ENCODE assay signal across 8 mouse cellular contexts in genomic region chr11:97659267-97659989, GRCm38 (mm10). TPM values are rescaled to one million over a fixed set of nuclear protein-coding genes. Genes with fewer than 3 reads are reported as not detected.
A peak's percentile ranks its signal among the peaks of the same experiment; 100 is the strongest.
DNase-seq lines count a peak whose midpoint lies in the region; ATAC-seq and TF ChIP-seq lines count a peak whose summit lies in the region.

No protein-coding gene starts in this region.

- WGBS in thymus, adult 2 months = 6% methylated on average over 13 of the region's 13 CpGs
- WGBS in embryonic facial prominence, embryonic 15.5 days = 8% methylated on average over 13 of the region's 13 CpGs
- WGBS in intestine, embryonic 16.5 days = 8% methylated on average over 13 of the region's 13 CpGs
- 10% methylated on average over 13 of the region's 13 CpGs for WGBS in stomach, embryonic 15.5 days

- no peak for TF ChIP-seq CTCF in thymus, adult 2 months (IDR thresholded peaks at IDR 0.05; ENCODE audit: borderline replicate concordance, control insufficient read depth, extremely low read depth, insufficient read depth, low read length, poor library complexity)

- H3K27ac ChIP-seq in thymus, adult 2 months (ENCODE audit: control insufficient read depth, insufficient read depth, low read length) = peak overlapping the region; percentile 71
- H3K27ac ChIP-seq in embryonic facial prominence, embryonic 15.5 days (replicated peaks) = peak overlapping the region; percentile 83
- H3K27ac ChIP-seq in intestine, embryonic 16.5 days (ENCODE audit: low read length) = peak overlapping the region; percentile 90
- H3K27ac ChIP-seq in stomach, embryonic 15.5 days = peak overlapping the region; percentile 86

- H3K27me3 ChIP-seq in thymus, adult 2 months (ENCODE audit: control insufficient read depth, insufficient read depth, low read length) = no peaks in the 10 kb centered on the region
- H3K27me3 ChIP-seq in embryonic facial prominence, embryonic 15.5 days = peaks cover 17% of the 10 kb centered on the region
- H3K27me3 ChIP-seq in intestine, embryonic 16.5 days (replicated peaks; ENCODE audit: control insufficient read depth, insufficient read depth, low read length) = 0 out of 2 replicates have a peak, but pooled peaks cover 4% of the 10 kb centered on the region
- H3K27me3 ChIP-seq in megakaryocyte, embryonic 14.5 days (replicated peaks) = peaks cover 65% of the 10 kb centered on the region
- H3K27me3 ChIP-seq in stomach, embryonic 15.5 days (replicated peaks) = peaks cover 10% of the 10 kb centered on the region; the same call in 1 of the 2 replicates

- ATAC-seq in embryonic facial prominence, embryonic 15.5 days (ENCODE audit: insufficient number of reproducible peaks, low FRiP score, low TSS enrichment, low read depth) = no peak
- ATAC-seq in intestine, embryonic 16.5 days = no peak
- ATAC-seq in stomach, embryonic 15.5 days (ENCODE audit: insufficient read depth, low FRiP score, low read depth) = no peak

- TF ChIP-seq POLR2A in thymus, adult 2 months (IDR thresholded peaks at IDR 0.05; ENCODE audit: control insufficient read depth, extremely low read depth, insufficient read depth, low read length, poor library complexity) = no peak

- H3K4me1 ChIP-seq in thymus, adult 2 months (replicated peaks; ENCODE audit: control insufficient read depth, insufficient read depth, low read length) = peaks cover 38% of the 10 kb centered on the region
- peaks cover 38% of the 10 kb centered on the region for H3K4me1 ChIP-seq in embryonic facial prominence, embryonic 15.5 days
- peaks cover 32% of the 10 kb centered on the region for H3K4me1 ChIP-seq in intestine, embryonic 16.5 days (ENCODE audit: control insufficient read depth, insufficient read depth, low read length)
- H3K4me1 ChIP-seq in megakaryocyte, embryonic 14.5 days = peaks cover 55% of the 10 kb centered on the region
- H3K4me1 ChIP-seq in stomach, embryonic 15.5 days = peaks cover 33% of the 10 kb centered on the region

- H3K9me3 ChIP-seq in embryonic facial prominence, embryonic 15.5 days (replicated peaks) = no peaks in the 10 kb centered on the region
- H3K9me3 ChIP-seq in intestine, embryonic 16.5 days (ENCODE audit: control insufficient read depth, low read length) = no peaks in the 10 kb centered on the region
- no peaks in the 10 kb centered on the region for H3K9me3 ChIP-seq in megakaryocyte, embryonic 14.5 days
- no peaks in the 10 kb centered on the region for H3K9me3 ChIP-seq in stomach, embryonic 15.5 days

- no peak for DNase-seq in thymus, adult 2 months
- DNase-seq in thymus, postnatal 36 days = no peak
- DNase-seq in left cerebral cortex, postnatal 25 days (ENCODE audit: low spot score in 2 of 2) = no peak
- no peak for DNase-seq in urinary bladder, postnatal 10 days (ENCODE audit: low spot score)

- peak overlapping the region; percentile 81 for H3K9ac ChIP-seq in embryonic facial prominence, embryonic 15.5 days
- peak overlapping the region; percentile 96 for H3K9ac ChIP-seq in intestine, embryonic 16.5 days (ENCODE audit: low read depth, low read length)
- H3K9ac ChIP-seq in stomach, embryonic 15.5 days = peak overlapping the region; percentile 81

- H3K36me3 ChIP-seq in thymus, adult 2 months (ENCODE audit: control insufficient read depth, insufficient read depth, low read length) = no peaks in the 10 kb centered on the region
- H3K36me3 ChIP-seq in embryonic facial prominence, embryonic 15.5 days = no peaks in the 10 kb centered on the region
- H3K36me3 ChIP-seq in intestine, embryonic 16.5 days (ENCODE audit: control insufficient read depth, insufficient read depth, low read length) = no peaks in the 10 kb centered on the region; the same call in 1 of the 2 replicates
- H3K36me3 ChIP-seq in megakaryocyte, embryonic 14.5 days (replicated peaks; ENCODE audit: low read length) = no peaks in the 10 kb centered on the region
- H3K36me3 ChIP-seq in stomach, embryonic 15.5 days = no peaks in the 10 kb centered on the region

- peak overlapping the region; percentile 93 for H3K4me3 ChIP-seq in thymus, adult 2 months (ENCODE audit: control insufficient read depth, insufficient read depth, low read length)
- H3K4me3 ChIP-seq in embryonic facial prominence, embryonic 15.5 days (replicated peaks) = peak overlapping the region; percentile 83
- peak overlapping the region; percentile 88 for H3K4me3 ChIP-seq in intestine, embryonic 16.5 days (ENCODE audit: low read length)
- H3K4me3 ChIP-seq in megakaryocyte, embryonic 14.5 days (replicated peaks) = peak overlapping the region; percentile 93
- H3K4me3 ChIP-seq in stomach, embryonic 15.5 days (replicated peaks) = peak overlapping the region; percentile 78

- H3K4me2 ChIP-seq in embryonic facial prominence, embryonic 15.5 days (replicated peaks) = peak overlapping the region; percentile 83
- H3K4me2 ChIP-seq in intestine, embryonic 16.5 days (ENCODE audit: low read depth, low read length) = peak overlapping the region; percentile 77
- peak overlapping the region; percentile 84 for H3K4me2 ChIP-seq in stomach, embryonic 15.5 days

- intact Hi-C loops in left cerebral cortex, postnatal 25 days (cut with DNase I) = no loop called here

RNA-seq across cellular contexts. Expression of gene Mllt6, which starts 3.8 kb away (rescaled TPM):
- 89.5 and 99.1 TPM in 2 replicates for polyA plus RNA-seq in thymus, adult 2 months (2012; rRNA removed)
- 2.6 and 3.2 TPM in 2 replicates for polyA plus RNA-seq in embryonic facial prominence, embryonic 15.5 days (2015; fragmentation: Nextera tagmentation; extraction: Ambion mirVana)
- polyA plus RNA-seq in intestine, embryonic 16.5 days (2015; fragmentation: Nextera tagmentation; extraction: Ambion mirVana) = 2.2 and 2.6 TPM in 2 replicates
- 8.6 TPM in 2 replicates for polyA plus RNA-seq in megakaryocyte, embryonic 14.5 days (2012; ENCODE audit: insufficient read depth, low replicate concordance)
- 2.2 TPM in 2 replicates for polyA plus RNA-seq in stomach, embryonic 15.5 days (2015; fragmentation: Nextera tagmentation; extraction: Ambion mirVana)
- 100 to 1,000 TPM; 105 to 121 TPM for total RNA-seq in left cerebral cortex, postnatal 25 days (2021)

RNA-seq across cellular contexts. Expression of gene Cisd3, which starts 26.2 kb away (rescaled TPM):
- 24.9 and 25.3 TPM in 2 replicates for polyA plus RNA-seq in thymus, adult 2 months (2012; rRNA removed)
- polyA plus RNA-seq in embryonic facial prominence, embryonic 15.5 days (2015; fragmentation: Nextera tagmentation; extraction: Ambion mirVana) = 30.7 and 32.7 TPM in 2 replicates
- 120 and 135 TPM in 2 replicates for polyA plus RNA-seq in intestine, embryonic 16.5 days (2015; fragmentation: Nextera tagmentation; extraction: Ambion mirVana)
- polyA plus RNA-seq in megakaryocyte, embryonic 14.5 days (2012; ENCODE audit: insufficient read depth, low replicate concordance) = 0.45 TPM in 1 of 2 replicates, not detected in the other
- 37.2 and 40.7 TPM in 2 replicates for polyA plus RNA-seq in stomach, embryonic 15.5 days (2015; fragmentation: Nextera tagmentation; extraction: Ambion mirVana)
- total RNA-seq in left cerebral cortex, postnatal 25 days (2021) = 10 to 100 TPM; 46.5 to 48.8 TPM

RNA-seq across cellular contexts. Expression of gene Epop, which starts 29.9 kb away (rescaled TPM):
- 5.6 and 8.4 TPM in 2 replicates for polyA plus RNA-seq in thymus, adult 2 months (2012; rRNA removed)
- 3.7 and 4.3 TPM in 2 replicates for polyA plus RNA-seq in embryonic facial prominence, embryonic 15.5 days (2015; fragmentation: Nextera tagmentation; extraction: Ambion mirVana)
- 1.1 and 1.3 TPM in 2 replicates for polyA plus RNA-seq in intestine, embryonic 16.5 days (2015; fragmentation: Nextera tagmentation; extraction: Ambion mirVana)
- 44.1 and 83.5 TPM in 2 replicates for polyA plus RNA-seq in megakaryocyte, embryonic 14.5 days (2012; ENCODE audit: insufficient read depth, low replicate concordance)
- 3.7 and 3.9 TPM in 2 replicates for polyA plus RNA-seq in stomach, embryonic 15.5 days (2015; fragmentation: Nextera tagmentation; extraction: Ambion mirVana)
- total RNA-seq in left cerebral cortex, postnatal 25 days (2021) = 10 to 100 TPM; 77.4 to 92.2 TPM

RNA-seq across cellular contexts. Expression of gene Pcgf2, which starts 40.9 kb away (rescaled TPM):
- polyA plus RNA-seq in thymus, adult 2 months (2012; rRNA removed) = 22.6 and 28.2 TPM in 2 replicates
- polyA plus RNA-seq in embryonic facial prominence, embryonic 15.5 days (2015; fragmentation: Nextera tagmentation; extraction: Ambion mirVana) = 12.0 and 12.6 TPM in 2 replicates
- polyA plus RNA-seq in intestine, embryonic 16.5 days (2015; fragmentation: Nextera tagmentation; extraction: Ambion mirVana) = 11.9 and 12.1 TPM in 2 replicates
- polyA plus RNA-seq in megakaryocyte, embryonic 14.5 days (2012; ENCODE audit: insufficient read depth, low replicate concordance) = 83.4 and 214 TPM in 2 replicates
- 12.1 and 13.6 TPM in 2 replicates for polyA plus RNA-seq in stomach, embryonic 15.5 days (2015; fragmentation: Nextera tagmentation; extraction: Ambion mirVana)
- 10 to 100 TPM; 30.1 to 30.3 TPM for total RNA-seq in left cerebral cortex, postnatal 25 days (2021)

RNA-seq across cellular contexts. Expression of gene Psmb3, which starts 43.8 kb away (rescaled TPM):
- polyA plus RNA-seq in thymus, adult 2 months (2012; rRNA removed) = 421 and 477 TPM in 2 replicates
- polyA plus RNA-seq in embryonic facial prominence, embryonic 15.5 days (2015; fragmentation: Nextera tagmentation; extraction: Ambion mirVana) = 440 and 475 TPM in 2 replicates
- 419 and 429 TPM in 2 replicates for polyA plus RNA-seq in intestine, embryonic 16.5 days (2015; fragmentation: Nextera tagmentation; extraction: Ambion mirVana)
- polyA plus RNA-seq in megakaryocyte, embryonic 14.5 days (2012; ENCODE audit: insufficient read depth, low replicate concordance) = 44.4 and 47.3 TPM in 2 replicates
- polyA plus RNA-seq in stomach, embryonic 15.5 days (2015; fragmentation: Nextera tagmentation; extraction: Ambion mirVana) = 396 and 424 TPM in 2 replicates
- 100 to 1,000 TPM; 119 to 124 TPM for total RNA-seq in left cerebral cortex, postnatal 25 days (2021)

Comparison
In these comparisons a context has a peak if more than half of its experiments do, and no peak if none do; other contexts are left out.
1. RNA of gene Cisd3, which starts 26.2 kb away (polyA plus RNA-seq): 120 to 135 TPM in intestine, embryonic 16.5 days, 37.2 to 40.7 TPM in stomach, embryonic 15.5 days, 30.7 to 32.7 TPM in embryonic facial prominence, embryonic 15.5 days and 24.9 to 25.3 TPM in thymus, adult 2 months; 0.45 TPM in megakaryocyte, embryonic 14.5 days; every median in the first group is over 10 times any median in the second.
2. Peak in every context shown above with its lines, with median percentiles within 50 percentile points of each other: H3K27ac ChIP-seq, H3K4me3 ChIP-seq, H3K4me2 ChIP-seq and H3K9ac ChIP-seq.